Mouse (Mus musculus): Measurements from ENCODE around the gene Igfbp4. TPM values are rescaled to one million over a fixed set of nuclear protein-coding genes. Genes with fewer than 3 reads are reported as not detected.

Gene Igfbp4
- polyA plus RNA-seq, 1 experiment from 2014 or later = 1,268 TPM

- 53% methylated on average over 2 of the region's 2 CpGs for WGBS
- H3K9me3 ChIP-seq = no peaks in the 10 kb centered on the region
- H3K4me1 ChIP-seq = peaks cover 9% of the 10 kb centered on the region
- no peak overlapping the region for H3K9ac ChIP-seq
- no peaks in the 10 kb centered on the region for H3K27me3 ChIP-seq
- ATAC-seq (ENCODE audit: low FRiP score, low read depth) = no peak
- no peaks in the 10 kb centered on the region for H3K36me3 ChIP-seq
- no peak overlapping the region for H3K4me3 ChIP-seq
- 0 out of 2 replicates have a peak overlapping the region, but pooled peaks have one; percentile 7 for H3K4me2 ChIP-seq (replicated peaks)
- H3K27ac ChIP-seq = no peak overlapping the region; the same call in 1 of the 2 replicates
These were observed 47.4 kb downstream of the Igfbp4 start for GRCm38 (mm10) chr11:99088486-99088885.

GRCm38 (mm10) chr11:99089077-99089601 lies 48.1 kb downstream of the Igfbp4 start, which contains the start of gene Tns4:
Gene Tns4, minus strand, starts transcription at chr11:99089306.
- no peaks in the 10 kb centered on the region for H3K9me3 ChIP-seq
- H3K4me2 ChIP-seq (replicated peaks) = 0 out of 2 replicates have a peak within 1 kb of the TSS, but pooled peaks have one; percentile 7
- ATAC-seq (ENCODE audit: low FRiP score, low read depth) = no peak
- peaks cover 9% of the 10 kb centered on the region for H3K4me1 ChIP-seq
- H3K27me3 ChIP-seq = no peaks in the 10 kb centered on the region
- no peaks in the 10 kb centered on the region for H3K36me3 ChIP-seq
- no peak within 1 kb of the TSS; the same call in 1 of the 2 replicates for H3K9ac ChIP-seq
- H3K27ac ChIP-seq = peak within 1 kb of the TSS; percentile 22; the same call in 1 of the 2 replicates
- no peak within 1 kb of the TSS for H3K4me3 ChIP-seq
- 59% methylated on average over 14 of the region's 14 CpGs for WGBS

- WGBS = 90% methylated on average over 8 of the region's 8 CpGs
- no peak overlapping the region for H3K9ac ChIP-seq
- no peak overlapping the region for H3K27ac ChIP-seq
- peaks cover 16% of the 10 kb centered on the region for H3K4me1 ChIP-seq
- H3K36me3 ChIP-seq = no peaks in the 10 kb centered on the region
- ATAC-seq (ENCODE audit: low FRiP score, low read depth) = no peak
- H3K4me3 ChIP-seq = no peak overlapping the region
- peaks cover 5% of the 10 kb centered on the region; the same call in 1 of the 2 replicates for H3K9me3 ChIP-seq
- H3K27me3 ChIP-seq = no peaks in the 10 kb centered on the region
- no peak overlapping the region for H3K4me2 ChIP-seq (replicated peaks)
These were observed 49.3 kb downstream of the Igfbp4 start for GRCm38 (mm10) chr11:99090391-99090790.

- no peak overlapping the region for H3K4me3 ChIP-seq
- no peak overlapping the region for H3K4me2 ChIP-seq (replicated peaks)
- H3K27ac ChIP-seq = no peak overlapping the region
- ATAC-seq (ENCODE audit: low FRiP score, low read depth) = no peak
- H3K9me3 ChIP-seq = peaks cover 5% of the 10 kb centered on the region; the same call in 1 of the 2 replicates
- H3K36me3 ChIP-seq = no peaks in the 10 kb centered on the region
- H3K9ac ChIP-seq = no peak overlapping the region
- 72% methylated on average over 2 of the region's 2 CpGs for WGBS
- peaks cover 27% of the 10 kb centered on the region for H3K4me1 ChIP-seq
- H3K27me3 ChIP-seq = no peaks in the 10 kb centered on the region
These were observed 50.6 kb downstream of the Igfbp4 start for GRCm38 (mm10) chr11:99091666-99092065.

GRCm38 (mm10) chr11:99093740-99094139 lies 52.7 kb downstream of the Igfbp4 start:
- WGBS = 88% methylated on average over 7 of the region's 7 CpGs
- H3K4me3 ChIP-seq = no peak overlapping the region
- no peak overlapping the region for H3K9ac ChIP-seq
- H3K4me2 ChIP-seq (replicated peaks) = no peak overlapping the region
- peaks cover 5% of the 10 kb centered on the region; the same call in 1 of the 2 replicates for H3K9me3 ChIP-seq
- ATAC-seq (ENCODE audit: low FRiP score, low read depth) = no peak
- no peaks in the 10 kb centered on the region for H3K36me3 ChIP-seq
- peaks cover 41% of the 10 kb centered on the region for H3K4me1 ChIP-seq
- no peak overlapping the region for H3K27ac ChIP-seq
- no peaks in the 10 kb centered on the region for H3K27me3 ChIP-seq

- ATAC-seq (ENCODE audit: low FRiP score, low read depth) = 0 out of 2 replicates have a peak, but pooled peaks have one; percentile 10
- Histone ChIP-seq H3K36me3 (no peaks in the 10 kb centered on the region), H3K9me3 (peaks cover 5% of the 10 kb centered on the region; the same call in 1 of the 2 replicates), H3K4me2 (replicated peaks) (no peak overlapping the region), H3K9ac (no peak overlapping the region), H3K4me3 (no peak overlapping the region), H3K27ac (peak overlapping the region; percentile 85), H3K27me3 (no peaks in the 10 kb centered on the region), H3K4me1 (peaks cover 44% of the 10 kb centered on the region)
- 46% methylated on average over 2 of the region's 2 CpGs for WGBS
These were observed 54.0 kb downstream of the Igfbp4 start for GRCm38 (mm10) chr11:99094911-99095676.

GRCm38 (mm10) chr11:99095759-99096158 lies 54.7 kb downstream of the Igfbp4 start:
- H3K4me2 ChIP-seq (replicated peaks) = no peak overlapping the region
- H3K9ac ChIP-seq = no peak overlapping the region
- peaks cover 46% of the 10 kb centered on the region for H3K4me1 ChIP-seq
- WGBS = 23% methylated on average over 4 of the region's 4 CpGs
- 0 out of 2 replicates have a peak, but pooled peaks have one; percentile 48 for ATAC-seq (ENCODE audit: low FRiP score, low read depth)
- no peaks in the 10 kb centered on the region for H3K36me3 ChIP-seq
- no peaks in the 10 kb centered on the region for H3K27me3 ChIP-seq
- peak overlapping the region; percentile 85 for H3K27ac ChIP-seq
- peaks cover 5% of the 10 kb centered on the region; the same call in 1 of the 2 replicates for H3K9me3 ChIP-seq
- no peak overlapping the region for H3K4me3 ChIP-seq

GRCm38 (mm10) chr11:99096417-99096816 lies 55.4 kb downstream of the Igfbp4 start:
- H3K9ac ChIP-seq = no peak overlapping the region
- WGBS = 30% methylated on average over 4 of the region's 4 CpGs
- peak; percentile 33; the same call in 1 of the 2 replicates for ATAC-seq (ENCODE audit: low FRiP score, low read depth)
- H3K27ac ChIP-seq = peak overlapping the region; percentile 85
- no peaks in the 10 kb centered on the region for H3K27me3 ChIP-seq
- peaks cover 48% of the 10 kb centered on the region for H3K4me1 ChIP-seq
- no peak overlapping the region for H3K4me2 ChIP-seq (replicated peaks)
- H3K9me3 ChIP-seq = peaks cover 5% of the 10 kb centered on the region; the same call in 1 of the 2 replicates
- no peak overlapping the region for H3K4me3 ChIP-seq
- H3K36me3 ChIP-seq = no peaks in the 10 kb centered on the region

- peaks cover 5% of the 10 kb centered on the region; the same call in 1 of the 2 replicates for H3K9me3 ChIP-seq
- no peaks in the 10 kb centered on the region for H3K27me3 ChIP-seq
- 26% methylated on average over 8 of the region's 8 CpGs for WGBS
- H3K27ac ChIP-seq = peak overlapping the region; percentile 72; the same call in 1 of the 2 replicates
- ATAC-seq (ENCODE audit: low FRiP score, low read depth) = 0 out of 2 replicates have a peak, but pooled peaks have one; percentile 16
- H3K4me2 ChIP-seq (replicated peaks) = no peak overlapping the region
- no peaks in the 10 kb centered on the region for H3K36me3 ChIP-seq
- H3K4me3 ChIP-seq = no peak overlapping the region
- H3K4me1 ChIP-seq = peaks cover 53% of the 10 kb centered on the region
- H3K9ac ChIP-seq = no peak overlapping the region
These were observed 56.1 kb downstream of the Igfbp4 start for GRCm38 (mm10) chr11:99096996-99097774.

- no peak for ATAC-seq (ENCODE audit: low FRiP score, low read depth)
- Histone ChIP-seq H3K9me3 (peaks cover 5% of the 10 kb centered on the region; the same call in 1 of the 2 replicates), H3K36me3 (no peaks in the 10 kb centered on the region), H3K4me1 (peaks cover 63% of the 10 kb centered on the region), H3K27me3 (no peaks in the 10 kb centered on the region), H3K4me2 (replicated peaks) (no peak overlapping the region), H3K9ac (no peak overlapping the region), H3K27ac (peak overlapping the region; percentile 72), H3K4me3 (no peak overlapping the region)
- 90% methylated on average over 9 of the region's 9 CpGs for WGBS
These were observed 57.9 kb downstream of the Igfbp4 start for GRCm38 (mm10) chr11:99098924-99099323.

GRCm38 (mm10) chr11:99099516-99099915 lies 58.5 kb downstream of the Igfbp4 start:
- Histone ChIP-seq H3K4me1 (peaks cover 63% of the 10 kb centered on the region), H3K4me3 (no peak overlapping the region), H3K4me2 (replicated peaks) (no peak overlapping the region), H3K9ac (no peak overlapping the region), H3K27ac (no peak overlapping the region), H3K9me3 (peaks cover 5% of the 10 kb centered on the region; the same call in 1 of the 2 replicates), H3K27me3 (no peaks in the 10 kb centered on the region), H3K36me3 (no peaks in the 10 kb centered on the region)
- no peak for ATAC-seq (ENCODE audit: low FRiP score, low read depth)
- WGBS = 74% methylated on average over 7 of the region's 7 CpGs
